Mouse (Mus musculus) megakaryocyte, embryonic 14.5 days (primary cell): ENCODE measurements around the gene 4930503B20Rik.

ENCODE experiments used
- FLI1 ChIP-seq: IDR thresholded peaks from 2 replicates; pipeline ENCODE4 v1.6.1; 2012; ENCODE audit warnings: low read length, inconsistent platforms, mixed read lengths
- GATA1 ChIP-seq: IDR thresholded peaks from 3 replicates; pipeline ENCODE4 v1.6.1; 2012; ENCODE audit warnings: mixed read lengths, low read length, inconsistent platforms, borderline replicate concordance

DNA sequence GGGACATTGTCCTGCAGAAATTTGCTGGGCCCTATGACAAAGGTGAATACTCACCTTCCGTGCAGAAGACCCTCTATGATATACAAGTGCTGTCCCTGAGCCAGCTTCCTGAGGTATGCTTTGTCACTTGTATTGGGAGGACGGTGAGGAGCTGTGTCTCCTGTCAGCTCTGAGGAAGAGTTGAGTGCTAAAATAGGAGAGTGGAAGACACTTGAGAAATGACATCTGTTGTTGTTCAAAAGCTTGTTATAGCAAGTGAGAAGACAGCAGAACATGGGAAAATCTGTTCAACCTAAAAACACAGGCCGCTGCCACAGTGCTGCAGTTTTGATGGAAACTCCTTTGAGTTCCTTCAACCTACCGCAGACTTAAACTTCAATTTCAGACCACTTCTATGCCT, 25.4 kb downstream of the 4930503B20Rik start:
- TF ChIP-seq GATA1, result no peak
- TF ChIP-seq FLI1, result no peak
